Mouse (Mus musculus): ENCODE measurements at regions not wholly inside any gene's neighbourhood (a gene's known extent, or its start where the extent isn't known, plus 50 kb on each side); places are given as distances from the start of the nearest gene placed in this dataset.

- TF ChIP-seq POLR2A (IDR thresholded peaks at IDR 0.05; ENCODE audit: low read depth, low read length) (no peak), CTCF (conservative IDR thresholded peaks at IDR 0.05; ENCODE audit: insufficient read depth, insufficient read length, low read depth, low read length) (no peak)
These were observed 72.1 kb upstream of the Tet2 start for GRCm38 (mm10) chr3:133617036-133617435.

Measured in kidney, adult 2 months (tissue).